Mouse (Mus musculus) megakaryocyte-erythroid progenitor cell, adult 5-6 weeks (primary cell): ENCODE measurements around the gene Tab2. TPM values are rescaled to one million over a fixed set of nuclear protein-coding genes. Genes with fewer than 3 reads are reported as not detected.

Experiments
- total RNA-seq, 2 experiments: library from RNA; stranded (forward) in 1 of 2; stranded (reverse) in 1 of 2; fragments of 200-1000, 215-1000 nt in 1 of 2; fragments of >200 nt in 1 of 2; fragmentation: Nextera tagmentation in 1 of 2; gene quantifications; 2 replicates each; pipeline ENCODE4 v1.2.3; 2014 to 2017

Tab2 gene
- total RNA-seq, 2 experiments from 2014 or later, result 53.7 to 115 TPM

Other genes with a start within 250 kb of the Tab2 start
- 39.7 and 87.9 TPM in 2 replicates for gene Katna1, start 230.2 kb downstream of the Tab2 start, total RNA-seq (2014; fragmentation: Nextera tagmentation)
- 56.3 and 70.3 TPM in 2 replicates for gene Katna1, start 230.2 kb downstream of the Tab2 start, total RNA-seq (2017)
- gene Ginm1, start 163.4 kb downstream of the Tab2 start, total RNA-seq (2014; fragmentation: Nextera tagmentation), result 21.5 and 27.4 TPM in 2 replicates
- gene Ginm1, start 163.4 kb downstream of the Tab2 start, total RNA-seq (2017), result 48.8 and 57.1 TPM in 2 replicates
- gene Ppil4, start 163.3 kb downstream of the Tab2 start, total RNA-seq (2014; fragmentation: Nextera tagmentation), result 34.5 and 36.4 TPM in 2 replicates
- gene Ppil4, start 163.3 kb downstream of the Tab2 start, total RNA-seq (2017), result 111 and 112 TPM in 2 replicates
- 0.62 TPM in 1 of 2 replicates, not detected in the other for gene Zc3h12d, start 123.8 kb downstream of the Tab2 start, total RNA-seq (2014; fragmentation: Nextera tagmentation)
- not detected in 2 replicates for gene Zc3h12d, start 123.8 kb downstream of the Tab2 start, total RNA-seq (2017)